Mouse (Mus musculus) brain, embryonic 18.5 days (tissue): ENCODE results near the gene Cacnb2.

Experiments
- DNase-seq: peaks from one replicate; pipeline ENCODE4 v3.0.0-alpha.2; 2012; ENCODE audit warnings: low read depth, low spot score

Gene Cacnb2

GRCm38 (mm10) chr2:14774857-14775495, 172.1 kb downstream of the Cacnb2 start:
- peak; percentile 34 for DNase-seq

- DNase-seq = no peak
These were observed 185.1 kb downstream of the Cacnb2 start for GRCm38 (mm10) chr2:14787983-14788382.

- DNase-seq = no peak
These were observed 198.7 kb downstream of the Cacnb2 start for GRCm38 (mm10) chr2:14801446-14802046.

- no peak for DNase-seq
These were observed 204.9 kb downstream of the Cacnb2 start for GRCm38 (mm10) chr2:14807650-14808347.

GRCm38 (mm10) chr2:14814977-14815376, 212.1 kb downstream of the Cacnb2 start:
- DNase-seq = no peak

- no peak for DNase-seq
These were observed 215.8 kb downstream of the Cacnb2 start for GRCm38 (mm10) chr2:14818651-14819050.

GRCm38 (mm10) chr2:14820946-14821345, 218.1 kb downstream of the Cacnb2 start:
- DNase-seq = no peak

- no peak for DNase-seq
These were observed 220.2 kb downstream of the Cacnb2 start for GRCm38 (mm10) chr2:14823105-14823504.

GRCm38 (mm10) chr2:14823816-14824348, 221.0 kb downstream of the Cacnb2 start:
- no peak for DNase-seq

- DNase-seq = no peak
These were observed 222.3 kb downstream of the Cacnb2 start for GRCm38 (mm10) chr2:14825146-14825545.

GRCm38 (mm10) chr2:14829451-14829850, 226.6 kb downstream of the Cacnb2 start:
- DNase-seq = no peak

- DNase-seq = no peak
These were observed 228.4 kb downstream of the Cacnb2 start for GRCm38 (mm10) chr2:14831308-14831707.

- no peak for DNase-seq
These were observed 231.9 kb downstream of the Cacnb2 start for GRCm38 (mm10) chr2:14834700-14835317.

- DNase-seq = no peak
These were observed 238.4 kb downstream of the Cacnb2 start for GRCm38 (mm10) chr2:14841272-14841671.

- DNase-seq = peak; percentile 39
These were observed 243.8 kb downstream of the Cacnb2 start for GRCm38 (mm10) chr2:14846727-14847126.

GRCm38 (mm10) chr2:14847188-14847587, 244.3 kb downstream of the Cacnb2 start:
- no peak for DNase-seq

- DNase-seq = no peak
These were observed 247.9 kb downstream of the Cacnb2 start for GRCm38 (mm10) chr2:14850831-14851230.

- DNase-seq = no peak
These were observed 248.5 kb downstream of the Cacnb2 start for GRCm38 (mm10) chr2:14851383-14851782.

- no peak for DNase-seq
These were observed 251.2 kb downstream of the Cacnb2 start for GRCm38 (mm10) chr2:14854054-14854453.

- no peak for DNase-seq
These were observed 255.4 kb downstream of the Cacnb2 start for GRCm38 (mm10) chr2:14858301-14858700.

GRCm38 (mm10) chr2:14860350-14860749, 257.5 kb downstream of the Cacnb2 start:
- no peak for DNase-seq

- DNase-seq = no peak
These were observed 258.7 kb downstream of the Cacnb2 start for GRCm38 (mm10) chr2:14861613-14862012.
